Mouse (Mus musculus) CH12.LX (cell line): Measurements from ENCODE around the gene Syt12.

ENCODE experiments used
- CTCF ChIP-seq, 2 experiments: IDR thresholded peaks in 1 of 2; conservative IDR thresholded peaks in 1 of 2; 2 replicates each; pipeline ENCODE4 v1.5.1; 2011 to 2012; ENCODE audit warnings: low read depth in 2 of 2, low read length in 2 of 2, improper control_type of control experiment in 1 of 2, inconsistent platforms in 1 of 2, mild to moderate bottlenecking in 1 of 2, moderate library complexity in 1 of 2
- EP300 ChIP-seq: IDR thresholded peaks from 2 replicates; pipeline ENCODE4 v1.6.1; 2011; ENCODE audit warnings: low read length, improper control_type of control experiment
- MAFK ChIP-seq: IDR thresholded peaks from 2 replicates; pipeline ENCODE4 v1.6.1; 2011; ENCODE audit warnings: low read length, improper control_type of control experiment; ENCODE audit not compliant: insufficient replicate concordance
- MXI1 ChIP-seq: IDR thresholded peaks from 2 replicates; pipeline ENCODE4 v1.6.1; 2011; ENCODE audit warnings: mild to moderate bottlenecking, low read depth, low read length, improper control_type of control experiment
- NELFE ChIP-seq: IDR thresholded peaks from 2 replicates; pipeline ENCODE4 v1.6.1; 2011; ENCODE audit warnings: low read depth, low read length, improper control_type of control experiment
- SMC3 ChIP-seq: IDR thresholded peaks from 2 replicates; pipeline ENCODE4 v1.6.1; 2011; ENCODE audit warnings: low read depth, low read length, improper control_type of control experiment
- TCF12 ChIP-seq: IDR thresholded peaks from 2 replicates; pipeline ENCODE4 v1.6.1; 2014; ENCODE audit warnings: low read depth, mild to moderate bottlenecking, inconsistent platforms, low read length, improper control_type of control experiment

DNA sequence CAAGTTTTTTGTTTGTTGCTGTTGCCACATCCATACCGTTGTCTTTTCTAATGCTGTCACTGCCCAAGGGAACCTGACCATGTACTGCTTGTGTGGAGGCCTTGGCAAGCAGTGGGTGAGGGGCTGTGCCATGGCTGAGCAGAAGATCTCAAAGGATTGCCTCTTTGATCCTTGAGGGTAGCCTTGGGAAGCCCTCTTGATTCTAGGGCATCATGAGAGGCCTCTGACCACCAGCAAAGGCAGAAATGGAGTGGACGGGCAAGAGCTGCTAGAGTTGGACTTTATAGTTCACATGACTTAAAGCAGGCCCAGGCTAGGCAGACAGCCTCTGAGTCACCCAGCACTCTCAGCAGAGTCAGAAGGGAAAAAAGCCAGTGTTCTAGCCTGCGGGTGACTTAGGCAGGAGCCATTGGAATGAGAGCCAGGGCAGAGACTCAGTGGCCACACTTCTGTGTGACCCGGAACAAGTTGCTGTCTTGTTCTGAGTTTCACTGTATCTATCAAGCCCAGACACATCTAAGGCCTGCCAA lies 47.1 kb downstream of the Syt12 start:
- TF ChIP-seq MXI1, result no peak
- no peak for TF ChIP-seq MAFK
- TF ChIP-seq TCF12, result no peak
- no peak for TF ChIP-seq SMC3
- no peak for TF ChIP-seq EP300
- no peak for TF ChIP-seq CTCF (conservative IDR thresholded peaks at IDR 0.05 in 1 of 2, IDR thresholded peaks at IDR 0.05 in 1 of 2; ENCODE audit: low read depth in 2 of 2, low read length in 2 of 2)
- TF ChIP-seq NELFE, result no peak
